Mouse (Mus musculus): ENCODE measurements around the gene Myo16. TPM values are rescaled to one million over a fixed set of nuclear protein-coding genes. Genes with fewer than 3 reads are reported as not detected.

Myo16 gene
- polyA plus RNA-seq, 1 experiment: not detected

- H3K9ac ChIP-seq (ENCODE audit: low read depth, poor library complexity, severe bottlenecking): no peak overlapping the region
- H3K27ac ChIP-seq (ENCODE audit: insufficient read depth, low read length): no peak overlapping the region
- no peaks in the 10 kb centered on the region for H3K27me3 ChIP-seq (ENCODE audit: control insufficient read depth, insufficient read depth, low read length, poor library complexity, severe bottlenecking)
- no peak for TF ChIP-seq CTCF (IDR thresholded peaks at IDR 0.05; ENCODE audit: low read depth, low read length)
- no peak for TF ChIP-seq POLR2A (IDR thresholded peaks at IDR 0.05; ENCODE audit: insufficient read depth, low read length)
- no peak for TF ChIP-seq EP300 (IDR thresholded peaks at IDR 0.05; ENCODE audit: insufficient read depth, low read depth, low read length)
- H3K4me3 ChIP-seq (ENCODE audit: low read depth, low read length): no peak overlapping the region
- H3K36me3 ChIP-seq (ENCODE audit: control insufficient read depth, insufficient read depth, low read length, poor library complexity, severe bottlenecking): no peaks in the 10 kb centered on the region
- no peaks in the 10 kb centered on the region for H3K9me3 ChIP-seq (replicated peaks; ENCODE audit: control insufficient read depth, insufficient read depth, low read length, poor library complexity, severe bottlenecking)
- no peaks in the 10 kb centered on the region for H3K4me1 ChIP-seq (ENCODE audit: control insufficient read depth, insufficient read depth, low read length)
These were observed 315.9 kb downstream of the Myo16 start for GRCm38 (mm10) chr8:10469658-10470057.

- Histone ChIP-seq H3K36me3 (ENCODE audit: control insufficient read depth, insufficient read depth, low read length, poor library complexity, severe bottlenecking) (no peaks in the 10 kb centered on the region), H3K9ac (ENCODE audit: low read depth, poor library complexity, severe bottlenecking) (no peak overlapping the region), H3K9me3 (replicated peaks; ENCODE audit: control insufficient read depth, insufficient read depth, low read length, poor library complexity, severe bottlenecking) (no peaks in the 10 kb centered on the region), H3K4me1 (ENCODE audit: control insufficient read depth, insufficient read depth, low read length) (no peaks in the 10 kb centered on the region), H3K27me3 (ENCODE audit: control insufficient read depth, insufficient read depth, low read length, poor library complexity, severe bottlenecking) (no peaks in the 10 kb centered on the region), H3K27ac (ENCODE audit: insufficient read depth, low read length) (no peak overlapping the region), H3K4me3 (ENCODE audit: low read depth, low read length) (no peak overlapping the region)
- TF ChIP-seq CTCF (IDR thresholded peaks at IDR 0.05; ENCODE audit: low read depth, low read length): no peak
- no peak for TF ChIP-seq POLR2A (IDR thresholded peaks at IDR 0.05; ENCODE audit: insufficient read depth, low read length)
- no peak for TF ChIP-seq EP300 (IDR thresholded peaks at IDR 0.05; ENCODE audit: insufficient read depth, low read depth, low read length)
These were observed 316.6 kb downstream of the Myo16 start for GRCm38 (mm10) chr8:10470280-10470679.

- Histone ChIP-seq H3K9ac (ENCODE audit: low read depth, poor library complexity, severe bottlenecking) (no peak overlapping the region), H3K4me1 (ENCODE audit: control insufficient read depth, insufficient read depth, low read length) (no peaks in the 10 kb centered on the region), H3K9me3 (replicated peaks; ENCODE audit: control insufficient read depth, insufficient read depth, low read length, poor library complexity, severe bottlenecking) (no peaks in the 10 kb centered on the region), H3K27me3 (ENCODE audit: control insufficient read depth, insufficient read depth, low read length, poor library complexity, severe bottlenecking) (no peaks in the 10 kb centered on the region), H3K27ac (ENCODE audit: insufficient read depth, low read length) (no peak overlapping the region), H3K36me3 (ENCODE audit: control insufficient read depth, insufficient read depth, low read length, poor library complexity, severe bottlenecking) (no peaks in the 10 kb centered on the region), H3K4me3 (ENCODE audit: low read depth, low read length) (no peak overlapping the region)
- TF ChIP-seq POLR2A (IDR thresholded peaks at IDR 0.05; ENCODE audit: insufficient read depth, low read length): no peak
- TF ChIP-seq CTCF (IDR thresholded peaks at IDR 0.05; ENCODE audit: low read depth, low read length): no peak
- no peak for TF ChIP-seq EP300 (IDR thresholded peaks at IDR 0.05; ENCODE audit: insufficient read depth, low read depth, low read length)
These were observed 318.7 kb downstream of the Myo16 start for GRCm38 (mm10) chr8:10472371-10472770.

- no peaks in the 10 kb centered on the region for H3K4me1 ChIP-seq (ENCODE audit: control insufficient read depth, insufficient read depth, low read length)
- TF ChIP-seq EP300 (IDR thresholded peaks at IDR 0.05; ENCODE audit: insufficient read depth, low read depth, low read length) (no peak), POLR2A (IDR thresholded peaks at IDR 0.05; ENCODE audit: insufficient read depth, low read length) (no peak), CTCF (IDR thresholded peaks at IDR 0.05; ENCODE audit: low read depth, low read length) (no peak)
- no peaks in the 10 kb centered on the region for H3K36me3 ChIP-seq (ENCODE audit: control insufficient read depth, insufficient read depth, low read length, poor library complexity, severe bottlenecking)
These were observed 320.7 kb downstream of the Myo16 start for GRCm38 (mm10) chr8:10474446-10474845.

GRCm38 (mm10) chr8:10479059-10479458 lies 325.3 kb downstream of the Myo16 start:
- Histone ChIP-seq H3K36me3 (ENCODE audit: control insufficient read depth, insufficient read depth, low read length, poor library complexity, severe bottlenecking) (no peaks in the 10 kb centered on the region), H3K9ac (ENCODE audit: low read depth, poor library complexity, severe bottlenecking) (no peak overlapping the region), H3K4me1 (ENCODE audit: control insufficient read depth, insufficient read depth, low read length) (no peaks in the 10 kb centered on the region), H3K27ac (ENCODE audit: insufficient read depth, low read length) (no peak overlapping the region), H3K9me3 (replicated peaks; ENCODE audit: control insufficient read depth, insufficient read depth, low read length, poor library complexity, severe bottlenecking) (no peaks in the 10 kb centered on the region), H3K27me3 (ENCODE audit: control insufficient read depth, insufficient read depth, low read length, poor library complexity, severe bottlenecking) (no peaks in the 10 kb centered on the region), H3K4me3 (ENCODE audit: low read depth, low read length) (no peak overlapping the region)
- TF ChIP-seq CTCF (IDR thresholded peaks at IDR 0.05; ENCODE audit: low read depth, low read length) (no peak), EP300 (IDR thresholded peaks at IDR 0.05; ENCODE audit: insufficient read depth, low read depth, low read length) (no peak), POLR2A (IDR thresholded peaks at IDR 0.05; ENCODE audit: insufficient read depth, low read length) (no peak)

More at GRCm38 (mm10) chr8:10474446-10474845, 320.7 kb downstream of the Myo16 start:
- Histone ChIP-seq H3K9ac (ENCODE audit: low read depth, poor library complexity, severe bottlenecking) (no peak overlapping the region), H3K9me3 (replicated peaks; ENCODE audit: control insufficient read depth, insufficient read depth, low read length, poor library complexity, severe bottlenecking) (no peaks in the 10 kb centered on the region), H3K27ac (ENCODE audit: insufficient read depth, low read length) (no peak overlapping the region), H3K27me3 (ENCODE audit: control insufficient read depth, insufficient read depth, low read length, poor library complexity, severe bottlenecking) (no peaks in the 10 kb centered on the region), H3K4me3 (ENCODE audit: low read depth, low read length) (no peak overlapping the region)

GRCm38 (mm10) chr8:10480850-10481249 lies 327.1 kb downstream of the Myo16 start:
- no peaks in the 10 kb centered on the region for H3K4me1 ChIP-seq (ENCODE audit: control insufficient read depth, insufficient read depth, low read length)
- TF ChIP-seq EP300 (IDR thresholded peaks at IDR 0.05; ENCODE audit: insufficient read depth, low read depth, low read length) (no peak), CTCF (IDR thresholded peaks at IDR 0.05; ENCODE audit: low read depth, low read length) (no peak), POLR2A (IDR thresholded peaks at IDR 0.05; ENCODE audit: insufficient read depth, low read length) (no peak)
- no peaks in the 10 kb centered on the region for H3K36me3 ChIP-seq (ENCODE audit: control insufficient read depth, insufficient read depth, low read length, poor library complexity, severe bottlenecking)

More at GRCm38 (mm10) chr8:10480850-10481249, 327.1 kb downstream of the Myo16 start:
- Histone ChIP-seq H3K4me3 (ENCODE audit: low read depth, low read length) (no peak overlapping the region), H3K9me3 (replicated peaks; ENCODE audit: control insufficient read depth, insufficient read depth, low read length, poor library complexity, severe bottlenecking) (no peaks in the 10 kb centered on the region), H3K27me3 (ENCODE audit: control insufficient read depth, insufficient read depth, low read length, poor library complexity, severe bottlenecking) (no peaks in the 10 kb centered on the region), H3K9ac (ENCODE audit: low read depth, poor library complexity, severe bottlenecking) (no peak overlapping the region), H3K27ac (ENCODE audit: insufficient read depth, low read length) (no peak overlapping the region)

Measured in ES-Bruce4 (cell line).